8 mouse cellular contexts compared by ENCODE assay signal in genomic region chr13:23586099-23586939, GRCm38 (mm10). TPM values are rescaled to one million over a fixed set of nuclear protein-coding genes. Genes with fewer than 3 reads are reported as not detected.
DNase-seq lines count a peak whose midpoint lies in the region; ATAC-seq and TF ChIP-seq lines count a peak whose summit lies in the region.

No protein-coding gene starts in this region.

- no peak for ATAC-seq in heart, embryonic 14.5 days (ENCODE audit: insufficient number of reproducible peaks, insufficient read depth, low FRiP score, low read depth)

- peak overlapping the region; percentile 23 to 49 for H3K4me3 ChIP-seq in heart, embryonic 14.5 days (ENCODE audit: control insufficient read depth in 1 of 2, insufficient read depth in 1 of 2, low read depth in 1 of 2, low read length in 2 of 2)
- peak overlapping the region; percentile 45 for H3K4me3 ChIP-seq in ES-Bruce4 (ENCODE audit: low read depth, low read length)
- H3K4me3 ChIP-seq in erythroblast, embryonic 14.5 days (replicated peaks) = peak overlapping the region; percentile 67

- H3K4me1 ChIP-seq in heart, embryonic 14.5 days (ENCODE audit: control insufficient read depth in 2 of 2, insufficient read depth in 2 of 2, low read length in 2 of 2) = peaks cover 5 to 15% of the 10 kb centered on the region in 2 experiments
- no peaks in the 10 kb centered on the region for H3K4me1 ChIP-seq in ES-Bruce4 (ENCODE audit: control insufficient read depth, insufficient read depth, low read length)
- H3K4me1 ChIP-seq in erythroblast, embryonic 14.5 days (ENCODE audit: control insufficient read depth) = peaks cover 61% of the 10 kb centered on the region

- peak overlapping the region; percentile 91 for H3K4me2 ChIP-seq in heart, embryonic 14.5 days (ENCODE audit: low read length)

- H3K9me3 ChIP-seq in heart, embryonic 14.5 days (ENCODE audit: control insufficient read depth, low read length) = no peaks in the 10 kb centered on the region
- no peaks in the 10 kb centered on the region for H3K9me3 ChIP-seq in ES-Bruce4 (replicated peaks; ENCODE audit: control insufficient read depth, insufficient read depth, low read length, poor library complexity, severe bottlenecking)
- no peaks in the 10 kb centered on the region for H3K9me3 ChIP-seq in erythroblast, embryonic 14.5 days (ENCODE audit: control insufficient read depth, low read length)

- no peaks in the 10 kb centered on the region for H3K27me3 ChIP-seq in heart, embryonic 14.5 days (ENCODE audit: control insufficient read depth, insufficient read depth, low read length)
- H3K27me3 ChIP-seq in ES-Bruce4 (ENCODE audit: control insufficient read depth, insufficient read depth, low read length, poor library complexity, severe bottlenecking) = no peaks in the 10 kb centered on the region
- no peaks in the 10 kb centered on the region for H3K27me3 ChIP-seq in erythroblast, embryonic 14.5 days (ENCODE audit: control insufficient read depth)
- H3K27me3 ChIP-seq in splenic B cell, adult 2 months (ENCODE audit: control insufficient read depth, insufficient read depth, low read length, poor library complexity, severe bottlenecking) = no peaks in the 10 kb centered on the region

- intact Hi-C loops in heart, postnatal 36 days (cut with DNase I) = loop anchor here (5.0 to 10.0 kb wide), 3 partner anchors 151 to 1872 kb away; partner anchors contain the start of genes Hist1h1b, Hist1h1c, Hist1h2ai and Hist1h2an

- H3K36me3 ChIP-seq in heart, embryonic 14.5 days (ENCODE audit: control insufficient read depth, insufficient read depth, low read length) = no peaks in the 10 kb centered on the region
- no peaks in the 10 kb centered on the region for H3K36me3 ChIP-seq in ES-Bruce4 (ENCODE audit: control insufficient read depth, insufficient read depth, low read length, poor library complexity, severe bottlenecking)
- peaks cover 4% of the 10 kb centered on the region; the same call in 1 of the 2 replicates for H3K36me3 ChIP-seq in erythroblast, embryonic 14.5 days (ENCODE audit: control insufficient read depth)
- H3K36me3 ChIP-seq in splenic B cell, adult 2 months (ENCODE audit: control insufficient read depth, insufficient read depth, low read length, poor library complexity, severe bottlenecking) = no peaks in the 10 kb centered on the region

- no peak for TF ChIP-seq EP300 in ES-Bruce4 (IDR thresholded peaks at IDR 0.05; ENCODE audit: insufficient read depth, low read depth, low read length)

- H3K9ac ChIP-seq in heart, embryonic 14.5 days (ENCODE audit: low read length) = peak overlapping the region; percentile 87
- peak overlapping the region; percentile 83 for H3K9ac ChIP-seq in ES-Bruce4 (ENCODE audit: low read depth, poor library complexity, severe bottlenecking)

- WGBS in heart, embryonic 14.5 days = 3% methylated on average over 21 of the region's 22 CpGs

- DNase-seq in heart, postnatal 36 days = no peak
- peak; percentile 19 for DNase-seq in liver
- peak; percentile 24 for DNase-seq in splenic B cell, adult 2 months (ENCODE audit: low read depth, low spot score)
- no peak for DNase-seq in urinary bladder, postnatal 10 days (ENCODE audit: low spot score)
- no peak for DNase-seq in testis, postnatal 14 days (ENCODE audit: low spot score)

- no peak for TF ChIP-seq CTCF in ES-Bruce4 (IDR thresholded peaks at IDR 0.05; ENCODE audit: low read depth, low read length)

- no peak for TF ChIP-seq POLR2A in ES-Bruce4 (IDR thresholded peaks at IDR 0.05; ENCODE audit: insufficient read depth, low read length)

- H3K27ac ChIP-seq in heart, embryonic 14.5 days (replicated peaks in 1 of 2; ENCODE audit: control insufficient read depth in 1 of 2, insufficient read depth in 1 of 2, low read depth in 2 of 2, low read length in 2 of 2) = peak overlapping the region; percentile 87 to 95
- peak overlapping the region; percentile 99 for H3K27ac ChIP-seq in ES-Bruce4 (ENCODE audit: insufficient read depth, low read length)

RNA-seq across cellular contexts. Expression of gene Hist1h4d, which starts 4.9 kb away (rescaled TPM):
- 38.6 and 49.0 TPM in 2 replicates for polyA plus RNA-seq in heart, embryonic 14.5 days (2014; fragmentation: Nextera tagmentation; extraction: Ambion mirVana)
- total RNA-seq in heart, postnatal 36 days (2021) = 10 to 100 TPM; 61.5 to 67.6 TPM
- polyA plus RNA-seq in ES-Bruce4 (2011; ENCODE audit: insufficient read depth, insufficient read length, low read depth, missing spikeins) = 4.3 and 4.8 TPM in 2 replicates
- polyA plus RNA-seq in erythroblast, embryonic 14.5 days (2012) = 5.1 and 11.8 TPM in 2 replicates

RNA-seq across cellular contexts. Expression of gene Hist1h3d, which starts 10.8 kb away (rescaled TPM):
- 2.2 and 3.7 TPM in 2 replicates for polyA plus RNA-seq in heart, embryonic 14.5 days (2014; fragmentation: Nextera tagmentation; extraction: Ambion mirVana)
- 1 to 10 TPM; 3.1 to 4.8 TPM for total RNA-seq in heart, postnatal 36 days (2021)
- polyA plus RNA-seq in ES-Bruce4 (2011; ENCODE audit: insufficient read depth, insufficient read length, low read depth, missing spikeins) = 3.2 and 4.7 TPM in 2 replicates
- 1.6 and 4.7 TPM in 2 replicates for polyA plus RNA-seq in erythroblast, embryonic 14.5 days (2012)

RNA-seq across cellular contexts. Expression of gene Hist1h2ad, which starts 12.1 kb away (rescaled TPM):
- polyA plus RNA-seq in heart, embryonic 14.5 days (2014; fragmentation: Nextera tagmentation; extraction: Ambion mirVana) = 0.44 and 0.53 TPM in 2 replicates
- total RNA-seq in heart, postnatal 36 days (2021) = 1 to 10 TPM; 2.9 to 4.6 TPM
- 2.0 TPM in 1 of 2 replicates, not detected in the other for polyA plus RNA-seq in ES-Bruce4 (2011; ENCODE audit: insufficient read depth, insufficient read length, low read depth, missing spikeins)
- polyA plus RNA-seq in erythroblast, embryonic 14.5 days (2012) = 5.1 and 8.3 TPM in 2 replicates

RNA-seq across cellular contexts. Expression of gene Hist1h2bf, which starts 12.3 kb away (rescaled TPM):
- 0.61 and 3.7 TPM in 2 replicates for polyA plus RNA-seq in heart, embryonic 14.5 days (2014; fragmentation: Nextera tagmentation; extraction: Ambion mirVana)
- 10 to 100 TPM; 13.1 to 14.6 TPM for total RNA-seq in heart, postnatal 36 days (2021)
- 21.5 and 23.2 TPM in 2 replicates for polyA plus RNA-seq in ES-Bruce4 (2011; ENCODE audit: insufficient read depth, insufficient read length, low read depth, missing spikeins)
- 6.6 and 15.6 TPM in 2 replicates for polyA plus RNA-seq in erythroblast, embryonic 14.5 days (2012)

RNA-seq across cellular contexts. Expression of gene Hist1h2bg, which starts 15.1 kb away (rescaled TPM):
- 3.7 and 6.2 TPM in 2 replicates for polyA plus RNA-seq in heart, embryonic 14.5 days (2014; fragmentation: Nextera tagmentation; extraction: Ambion mirVana)
- total RNA-seq in heart, postnatal 36 days (2021) = 10 to 100 TPM; 38.1 to 41.0 TPM
- 13.4 and 16.7 TPM in 2 replicates for polyA plus RNA-seq in ES-Bruce4 (2011; ENCODE audit: insufficient read depth, insufficient read length, low read depth, missing spikeins)
- polyA plus RNA-seq in erythroblast, embryonic 14.5 days (2012) = 14.5 and 18.7 TPM in 2 replicates

Comparison
In these comparisons a context has a peak if more than half of its experiments do, and no peak if none do; other contexts are left out.
1. DNase-seq: peak in liver (single experiment) and splenic B cell, adult 2 months (single experiment); none in heart, postnatal 36 days (0 of 2), urinary bladder, postnatal 10 days (single experiment) and testis, postnatal 14 days (single experiment).
2. Peak in every context shown above with its lines, with median percentiles within 50 percentile points of each other: H3K4me3 ChIP-seq.